Mouse (Mus musculus): ENCODE data around the gene Neu3.

DNA sequence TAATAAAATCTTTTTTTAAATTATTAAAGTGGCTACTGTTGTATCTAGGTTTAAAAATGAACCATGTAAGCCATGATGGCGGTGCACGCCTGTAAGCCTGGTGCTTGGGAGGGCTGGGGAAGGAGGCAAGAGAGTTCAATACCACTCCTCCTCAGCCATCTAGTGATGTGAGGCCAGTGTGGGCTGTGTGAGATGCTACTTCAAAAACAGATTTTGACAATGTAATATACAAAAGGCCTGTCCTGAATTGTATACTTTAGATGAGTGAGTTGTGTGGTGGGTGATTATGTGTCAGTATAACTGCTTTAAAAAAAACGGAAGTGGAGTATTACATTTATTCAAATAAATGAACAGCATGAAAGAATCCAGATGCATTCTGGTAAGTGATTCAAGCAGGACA is 41.4 kb downstream of the Neu3 start:
- no peak for TF ChIP-seq CTCF (conservative IDR thresholded peaks at IDR 0.05; ENCODE audit: insufficient read depth, insufficient read length, low read depth, low read length)
- no peak for TF ChIP-seq POLR2A (IDR thresholded peaks at IDR 0.05; ENCODE audit: low read depth, low read length)

Data from kidney, adult 2 months (tissue).